Mouse (Mus musculus) erythroblast, embryonic 14.5 days (primary cell): ENCODE measurements around the gene Arsb. TPM values are rescaled to one million over a fixed set of nuclear protein-coding genes. Genes with fewer than 3 reads are reported as not detected.

Experiments used
- H3K27me3 ChIP-seq: 2 replicates; pipeline ENCODE4 v1.6.1; 2012; ENCODE audit warnings: inconsistent platforms; ENCODE audit not compliant: control insufficient read depth
- H3K36me3 ChIP-seq: 2 replicates; pipeline ENCODE4 v1.6.1; 2012; ENCODE audit warnings: mild to moderate bottlenecking, inconsistent platforms; ENCODE audit not compliant: control insufficient read depth
- H3K4me1 ChIP-seq: 2 replicates; pipeline ENCODE4 v1.6.1; 2012; ENCODE audit warnings: inconsistent platforms; ENCODE audit not compliant: control insufficient read depth
- H3K4me3 ChIP-seq: replicated peaks from 2 replicates; pipeline ENCODE3; 2012; ENCODE audit warnings: moderate library complexity, mild to moderate bottlenecking, inconsistent platforms
- H3K9me3 ChIP-seq: 2 replicates; pipeline ENCODE4 v1.6.1; 2012; ENCODE audit warnings: low read length, inconsistent platforms, mixed read lengths; ENCODE audit not compliant: control insufficient read depth
- GATA1 ChIP-seq: IDR thresholded peaks from 2 replicates; pipeline ENCODE4 v1.6.1; 2012; ENCODE audit warnings: low read length, inconsistent platforms, mixed read lengths
- TAL1 ChIP-seq: IDR thresholded peaks from 3 replicates; pipeline ENCODE4 v1.6.1; 2012; ENCODE audit warnings: low read length, inconsistent platforms, mixed read lengths
- polyA plus RNA-seq: library from polyadenylated mRNA; stranded (reverse); fragments of >175 nt; gene quantifications from 2 replicates; pipeline ENCODE4 v1.2.3, GENCODE M21; 2012

Gene Arsb
- polyA plus RNA-seq, 1 experiment: 0.05 TPM

GRCm38 (mm10) chr13:93814676-93815075 lies 43.2 kb downstream of the Arsb start:
- peaks cover 5% of the 10 kb centered on the region; the same call in 1 of the 2 replicates for H3K9me3 ChIP-seq
- TF ChIP-seq GATA1: no peak
- TF ChIP-seq TAL1: no peak
- no peaks in the 10 kb centered on the region for H3K27me3 ChIP-seq
- no peak overlapping the region for H3K4me3 ChIP-seq
- H3K36me3 ChIP-seq: no peaks in the 10 kb centered on the region
- no peaks in the 10 kb centered on the region for H3K4me1 ChIP-seq

- no peaks in the 10 kb centered on the region for H3K36me3 ChIP-seq
- H3K4me1 ChIP-seq: no peaks in the 10 kb centered on the region
- no peaks in the 10 kb centered on the region for H3K27me3 ChIP-seq
- TF ChIP-seq TAL1 (no peak), GATA1 (no peak)
- H3K4me3 ChIP-seq: no peak overlapping the region
- peaks cover 5% of the 10 kb centered on the region; the same call in 1 of the 2 replicates for H3K9me3 ChIP-seq
These were observed 43.7 kb downstream of the Arsb start for GRCm38 (mm10) chr13:93815128-93815527.

- Histone ChIP-seq H3K27me3 (no peaks in the 10 kb centered on the region), H3K4me3 (no peak overlapping the region), H3K36me3 (no peaks in the 10 kb centered on the region), H3K9me3 (peaks cover 5% of the 10 kb centered on the region; the same call in 1 of the 2 replicates), H3K4me1 (no peaks in the 10 kb centered on the region)
- TF ChIP-seq TAL1 (no peak), GATA1 (no peak)
These were observed 44.7 kb downstream of the Arsb start for GRCm38 (mm10) chr13:93816127-93816526.

- H3K27me3 ChIP-seq: no peaks in the 10 kb centered on the region
- TF ChIP-seq TAL1 (no peak), GATA1 (no peak)
- H3K4me1 ChIP-seq: no peaks in the 10 kb centered on the region
- peaks cover 5% of the 10 kb centered on the region; the same call in 1 of the 2 replicates for H3K9me3 ChIP-seq
- H3K4me3 ChIP-seq: no peak overlapping the region
- no peaks in the 10 kb centered on the region for H3K36me3 ChIP-seq
These were observed 45.4 kb downstream of the Arsb start for GRCm38 (mm10) chr13:93816688-93817331.

GRCm38 (mm10) chr13:93820173-93820572 lies 48.7 kb downstream of the Arsb start:
- peaks cover 5% of the 10 kb centered on the region; the same call in 1 of the 2 replicates for H3K9me3 ChIP-seq
- H3K4me3 ChIP-seq: no peak overlapping the region
- H3K27me3 ChIP-seq: no peaks in the 10 kb centered on the region
- TF ChIP-seq TAL1: no peak
- TF ChIP-seq GATA1: no peak
- H3K4me1 ChIP-seq: no peaks in the 10 kb centered on the region
- no peaks in the 10 kb centered on the region for H3K36me3 ChIP-seq

GRCm38 (mm10) chr13:93822001-93822400 lies 50.6 kb downstream of the Arsb start:
- Histone ChIP-seq H3K4me1 (no peaks in the 10 kb centered on the region), H3K9me3 (peaks cover 5% of the 10 kb centered on the region; the same call in 1 of the 2 replicates), H3K27me3 (no peaks in the 10 kb centered on the region), H3K36me3 (no peaks in the 10 kb centered on the region), H3K4me3 (no peak overlapping the region)
- TF ChIP-seq GATA1: no peak
- no peak for TF ChIP-seq TAL1

GRCm38 (mm10) chr13:93825792-93826558 lies 54.5 kb downstream of the Arsb start:
- TF ChIP-seq GATA1: no peak
- no peak for TF ChIP-seq TAL1
- Histone ChIP-seq H3K27me3 (no peaks in the 10 kb centered on the region), H3K36me3 (no peaks in the 10 kb centered on the region), H3K9me3 (no peaks in the 10 kb centered on the region), H3K4me3 (no peak overlapping the region), H3K4me1 (no peaks in the 10 kb centered on the region)

GRCm38 (mm10) chr13:93827745-93828144 lies 56.3 kb downstream of the Arsb start:
- no peak for TF ChIP-seq TAL1
- TF ChIP-seq GATA1: no peak
- no peaks in the 10 kb centered on the region for H3K27me3 ChIP-seq
- no peaks in the 10 kb centered on the region for H3K4me1 ChIP-seq
- no peak overlapping the region for H3K4me3 ChIP-seq
- H3K36me3 ChIP-seq: no peaks in the 10 kb centered on the region
- no peaks in the 10 kb centered on the region for H3K9me3 ChIP-seq

- H3K36me3 ChIP-seq: no peaks in the 10 kb centered on the region
These were observed 58.3 kb downstream of the Arsb start for GRCm38 (mm10) chr13:93829565-93830293.

More at GRCm38 (mm10) chr13:93829565-93830293, 58.3 kb downstream of the Arsb start:
- Histone ChIP-seq H3K27me3 (no peaks in the 10 kb centered on the region), H3K9me3 (no peaks in the 10 kb centered on the region), H3K4me3 (no peak overlapping the region), H3K4me1 (no peaks in the 10 kb centered on the region)
- TF ChIP-seq GATA1: no peak
